Mouse (Mus musculus) urinary bladder, adult 2 months (tissue): ENCODE results near the gene C1ql4. TPM values are rescaled to one million over a fixed set of nuclear protein-coding genes. Genes with fewer than 3 reads are reported as not detected.
"Not testable (repeated sequence)": the region's sequence is repeated elsewhere in the genome, so short reads cannot be mapped to it uniquely, and the experiment has no call there.

Source experiments
- DNase-seq: peaks from one replicate; pipeline ENCODE4 v3.0.0; 2022; ENCODE audit warnings: low spot score
- polyA plus RNA-seq: library from polyadenylated mRNA; depleted of rRNA; stranded (reverse); fragments of >200 nt; gene quantifications from 2 replicates; pipeline ENCODE4 v1.2.3, GENCODE M21; 2012

The C1ql4 gene
- polyA plus RNA-seq, 1 experiment: not detected

DNA sequence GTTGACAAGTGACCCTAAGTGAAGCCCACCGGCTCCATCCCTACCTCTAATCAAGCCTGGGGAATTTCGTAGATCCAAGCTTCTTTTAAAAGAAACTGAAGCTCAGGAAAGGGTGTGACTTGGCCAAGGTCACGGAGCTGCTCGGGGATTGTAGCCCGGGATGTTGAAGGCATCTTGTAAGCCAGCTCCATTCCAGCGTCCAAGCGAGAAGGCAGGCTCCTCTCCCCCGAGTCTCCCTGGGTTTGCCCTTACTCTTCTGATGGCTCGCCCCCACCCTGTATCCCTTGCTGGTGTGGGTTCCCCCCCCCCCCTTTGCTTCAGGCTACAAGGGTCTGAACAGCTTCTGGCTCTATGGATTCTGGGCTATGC is 10.9 kb upstream of the C1ql4 start:
- DNase-seq: no peak

GRCm38 (mm10) chr15:99097840-99098492 is 10.3 kb upstream of the C1ql4 start:
- no peak for DNase-seq

DNA sequence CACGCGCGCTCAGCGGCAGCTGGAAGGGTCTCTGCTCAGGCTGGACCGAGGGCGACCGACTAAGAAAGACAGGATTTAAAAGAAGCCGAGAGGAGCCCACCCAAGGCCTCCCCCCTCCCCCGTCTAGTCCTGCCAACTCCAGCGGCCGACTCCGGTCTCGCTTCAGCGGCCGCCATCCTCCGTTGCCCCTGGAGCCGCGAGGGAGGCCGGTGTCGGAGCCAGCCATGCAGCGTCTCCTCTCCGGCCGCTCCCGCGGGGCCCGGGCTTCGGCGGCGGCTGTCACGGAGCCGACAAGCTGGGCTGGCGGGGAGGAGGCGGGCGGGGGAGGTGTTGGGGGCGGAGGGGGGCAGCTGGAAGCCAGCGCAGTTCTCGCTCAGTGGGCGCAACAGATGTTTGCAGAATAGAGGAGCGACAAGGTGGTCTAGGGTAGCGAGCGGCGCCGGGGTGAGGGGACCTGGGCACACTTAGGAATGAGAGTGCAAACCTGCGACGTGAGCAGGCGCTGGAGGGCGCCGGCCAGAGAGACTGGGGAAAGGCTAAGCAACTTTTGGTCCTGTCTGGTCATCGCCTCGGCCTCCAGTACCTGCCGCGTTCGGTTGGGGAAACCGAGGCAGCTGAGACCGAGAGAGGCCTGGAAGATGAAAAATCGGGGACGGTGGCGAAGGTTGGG is 9.3 kb upstream of the C1ql4 start:
- no peak for DNase-seq

GRCm38 (mm10) chr15:99096061-99096793 is 8.6 kb upstream of the C1ql4 start:
- no peak for DNase-seq

- DNase-seq: no peak
Observed at GRCm38 (mm10) chr15:99095356-99095755, 7.7 kb upstream of the C1ql4 start.

DNA sequence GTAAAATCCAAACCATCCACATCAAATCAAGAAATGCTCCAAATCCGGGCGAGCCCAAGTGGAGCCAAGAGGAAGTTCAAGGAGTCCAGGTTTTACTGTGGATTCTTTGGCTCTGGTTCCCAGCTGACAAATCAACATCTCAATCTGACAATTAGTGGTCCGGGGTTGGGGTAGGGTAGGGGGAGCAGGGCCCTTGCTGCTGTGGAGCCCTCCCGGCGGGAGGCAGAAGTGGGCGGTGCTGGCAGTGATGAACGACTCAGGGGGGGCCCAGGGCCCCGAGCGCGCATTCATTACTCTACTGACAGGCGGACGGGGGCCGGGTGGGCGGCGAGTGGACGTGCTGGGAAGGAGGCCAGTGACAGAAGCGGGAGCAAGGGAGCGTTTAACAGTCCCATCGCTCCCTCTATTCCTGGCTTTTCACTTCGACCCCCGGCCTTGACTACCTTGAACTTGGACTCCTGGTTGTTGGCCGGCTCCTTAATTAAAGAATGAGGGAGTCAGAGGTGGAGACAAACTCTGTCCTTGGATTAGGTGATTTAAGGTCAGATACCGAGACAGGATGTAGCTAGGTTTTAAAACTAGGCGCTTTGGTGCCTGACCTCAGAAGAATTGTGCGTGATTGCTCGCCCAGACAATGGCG is 7.1 kb upstream of the C1ql4 start:
- DNase-seq: no peak

- DNase-seq: no peak
Observed at GRCm38 (mm10) chr15:99093291-99094258, 6.0 kb upstream of the C1ql4 start.

- no peak for DNase-seq
Observed at GRCm38 (mm10) chr15:99092870-99093269, 5.3 kb upstream of the C1ql4 start, which contains the start of gene Dnajc22. Gene Dnajc22, plus strand, starts transcription at chr15:99093170.

DNA sequence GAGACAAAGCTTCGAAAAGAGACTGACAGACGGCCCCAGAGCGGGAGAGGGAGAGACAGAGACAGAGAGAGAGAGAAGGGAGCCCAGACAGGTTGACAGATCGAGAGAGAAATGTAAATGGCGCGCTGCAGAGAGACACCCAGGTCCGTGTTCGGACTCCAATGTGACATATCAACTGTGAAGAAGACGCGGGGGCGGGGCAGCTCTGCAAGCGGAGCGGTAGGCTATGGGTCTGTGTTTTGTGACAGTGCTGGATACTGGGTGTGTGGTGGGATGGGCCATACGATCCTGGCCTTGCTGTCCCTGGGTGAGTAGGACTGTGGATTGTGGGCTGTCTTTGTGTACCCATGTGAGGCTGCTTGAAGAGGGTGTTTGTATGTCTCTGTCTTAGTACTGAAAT is 1.5 kb upstream of the C1ql4 start:
- no peak for DNase-seq

DNA sequence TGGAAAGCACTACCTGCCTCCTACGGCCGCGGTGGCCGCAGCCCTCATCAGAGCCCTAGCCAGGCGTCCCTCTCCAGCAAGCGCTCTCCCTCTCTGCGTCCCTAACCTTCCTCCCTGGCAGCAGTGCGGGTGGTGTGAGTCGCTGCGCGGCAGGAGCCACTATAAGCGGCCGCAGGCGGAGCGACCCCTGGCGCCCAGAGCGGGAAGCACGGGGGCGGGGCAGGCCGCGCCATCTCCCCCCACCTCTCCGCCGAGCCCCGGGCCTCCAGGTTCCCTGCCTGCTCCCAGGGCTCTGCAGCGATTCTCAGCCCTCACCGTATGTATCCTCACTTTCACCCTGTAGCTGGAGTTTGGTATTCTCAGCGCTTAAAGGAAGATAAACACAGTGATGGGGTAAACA is 675 bp upstream of the C1ql4 start:
- peak; percentile 60 for DNase-seq

GRCm38 (mm10) chr15:99085997-99086396 is 1.6 kb downstream of the C1ql4 start:
- DNase-seq: no peak

- DNase-seq: no peak
Observed at GRCm38 (mm10) chr15:99084618-99085017, 3.0 kb downstream of the C1ql4 start.

GRCm38 (mm10) chr15:99083867-99084557 is 3.6 kb downstream of the C1ql4 start:
- no peak for DNase-seq

- no peak for DNase-seq
Observed at GRCm38 (mm10) chr15:99083258-99083657, 4.4 kb downstream of the C1ql4 start.

GRCm38 (mm10) chr15:99082840-99083239 is 4.8 kb downstream of the C1ql4 start:
- no peak for DNase-seq

GRCm38 (mm10) chr15:99082322-99082721 is 5.3 kb downstream of the C1ql4 start:
- DNase-seq: no peak

GRCm38 (mm10) chr15:99079804-99080203 is 7.8 kb downstream of the C1ql4 start:
- no peak for DNase-seq

DNA sequence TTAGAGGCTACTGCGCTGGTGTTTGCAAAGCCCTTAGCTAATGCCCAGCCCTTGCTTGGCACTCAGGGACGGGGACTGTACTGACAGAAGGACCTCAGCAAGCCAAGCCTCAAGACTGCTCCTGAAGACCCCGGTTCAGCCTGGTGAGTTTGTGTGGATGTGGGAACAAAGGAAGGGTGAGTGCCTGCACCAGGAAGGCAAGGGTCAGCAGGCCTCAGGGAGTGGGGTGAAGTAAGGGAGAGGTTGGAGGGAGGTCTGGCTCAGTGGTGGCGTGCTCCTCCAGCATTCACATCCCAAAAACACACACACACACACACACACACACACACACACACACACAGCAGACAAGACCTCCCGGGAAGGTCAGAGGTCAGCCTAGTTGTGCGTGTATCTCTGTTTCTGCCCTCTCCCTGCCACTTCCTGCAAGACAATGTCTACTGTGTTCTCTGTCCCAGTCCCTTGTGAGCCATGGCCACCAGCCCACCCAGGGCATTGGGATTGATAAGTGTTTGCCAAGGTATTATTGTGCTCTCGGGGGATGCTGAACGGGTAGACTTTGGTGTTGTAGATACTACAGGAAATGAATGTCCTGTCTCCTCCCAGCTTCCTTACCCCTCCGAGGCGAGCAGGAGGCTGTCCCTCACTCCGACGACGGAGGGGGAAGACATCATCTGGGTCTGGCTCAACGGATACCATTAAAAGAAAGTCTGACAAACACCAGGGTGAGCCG is 9.3 kb downstream of the C1ql4 start:
- DNase-seq: no peak

DNA sequence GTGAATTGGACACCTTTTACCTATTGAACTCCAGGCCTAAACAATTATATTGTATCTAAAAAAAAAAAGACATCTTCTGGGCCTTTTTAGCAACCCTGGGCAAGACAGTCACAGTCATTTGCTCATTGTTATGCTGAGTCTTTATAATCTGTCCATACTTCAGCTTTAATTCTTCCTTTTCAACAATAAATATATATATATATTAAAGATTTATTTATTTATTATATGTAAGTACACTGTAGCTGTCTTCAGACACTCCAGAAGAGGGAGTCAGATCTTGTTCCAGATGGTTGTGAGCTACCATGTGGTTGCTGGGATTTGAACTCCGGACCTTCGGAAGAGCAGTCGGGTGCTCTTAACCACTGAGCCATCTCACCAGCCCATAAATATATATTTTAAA is 11.6 kb downstream of the C1ql4 start:
- DNase-seq: not testable (repeated sequence)
